Mouse (Mus musculus) olfactory bulb, adult 2 months (tissue): ENCODE measurements around the gene Gm45015. TPM values are rescaled to one million over a fixed set of nuclear protein-coding genes. Genes with fewer than 3 reads are reported as not detected.
A peak's percentile ranks its signal among the peaks of the same experiment; 100 is the strongest.

Source experiments
- H3K27ac ChIP-seq: fragments of 200-500 bp; 2 replicates; pipeline ENCODE4 v1.5.1; 2012; ENCODE audit warnings: low read depth, low read length; ENCODE audit not compliant: insufficient read depth
- H3K4me1 ChIP-seq: fragments of 200-500 bp; 2 replicates; pipeline ENCODE4 v1.6.1; 2012; ENCODE audit warnings: low read length; ENCODE audit not compliant: control insufficient read depth, insufficient read depth
- H3K4me3 ChIP-seq: fragments of 200-500 bp; 2 replicates; pipeline ENCODE4 v1.5.1; 2012; ENCODE audit warnings: mild to moderate bottlenecking, low read depth, low read length, moderate library complexity; ENCODE audit not compliant: insufficient read depth
- CTCF ChIP-seq: fragments of 200-500 bp; IDR thresholded peaks from 2 replicates; pipeline ENCODE4 v1.5.1; 2012; ENCODE audit warnings: low read depth, mild to moderate bottlenecking, low read length, moderate library complexity; ENCODE audit not compliant: insufficient read depth
- POLR2A ChIP-seq: fragments of 200-500 bp; IDR thresholded peaks from 2 replicates; pipeline ENCODE4 v1.6.1; 2012; ENCODE audit warnings: mild to moderate bottlenecking, low read depth, low read length, moderate library complexity; ENCODE audit not compliant: insufficient read depth
- WGBS: fragments of 180-500 bp; shearing (Covaris S2); methylation state at CpG from one replicate; pipeline ENCODE4 v1.1.7; 2018; 5-methylcytosine and 5-hydroxymethylcytosine counted together
- polyA plus RNA-seq: library from polyadenylated mRNA; stranded (reverse); fragments of >200 nt; gene quantifications from 2 replicates; pipeline ENCODE4 v1.2.4, GENCODE M21; 2012; ENCODE audit warnings: low replicate concordance; ENCODE audit not compliant: missing spikeins, insufficient read depth, insufficient read length

The Gm45015 gene
- polyA plus RNA-seq: not detected in 2 replicates

DNA sequence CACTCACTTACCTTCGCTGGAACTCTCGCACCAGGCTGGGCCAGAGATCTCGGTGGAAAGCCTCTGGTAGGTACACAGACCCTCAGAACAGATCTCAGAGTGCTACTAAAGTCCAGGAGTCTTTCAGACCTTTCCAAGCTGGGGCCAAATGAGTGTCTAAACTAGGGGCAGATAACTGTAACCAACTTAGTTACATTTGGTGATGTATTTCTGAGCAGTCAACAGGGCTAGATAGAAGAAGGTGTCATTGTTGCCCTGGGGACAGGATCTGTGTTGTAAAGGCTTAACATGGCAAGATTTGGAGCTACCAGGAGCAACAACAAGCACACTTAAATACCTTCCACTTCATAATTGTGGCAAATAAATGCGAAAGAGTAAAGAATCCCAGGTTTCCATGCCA lies at the start of gene Gm45015:
Gm45015 (minus strand) TSS at position 101 of the 400 bp plus-strand sequence.
- WGBS: 86% methylated on average over 4 of the region's 4 CpGs
- no peak for TF ChIP-seq CTCF
- TF ChIP-seq POLR2A: no peak
- H3K4me1 ChIP-seq: no peaks in the 10 kb centered on the region
- H3K4me3 ChIP-seq: no peak within 1 kb of the TSS
- no peak within 1 kb of the TSS for H3K27ac ChIP-seq

GRCm38 (mm10) chrX:73384924-73385323 lies 48.3 kb upstream of the Gm45015 start:
- Histone ChIP-seq H3K4me3 (no peak overlapping the region), H3K27ac (no peak overlapping the region), H3K4me1 (no peaks in the 10 kb centered on the region)
- no peak for TF ChIP-seq CTCF
- no peak for TF ChIP-seq POLR2A
- 29% methylated on average over 1 of the region's 1 CpGs for WGBS

GRCm38 (mm10) chrX:73384419-73384818 lies 47.8 kb upstream of the Gm45015 start:
- WGBS: 42% methylated on average over 6 of the region's 6 CpGs
- TF ChIP-seq POLR2A (no peak), CTCF (no peak)
- H3K4me3 ChIP-seq: no peak overlapping the region
- H3K4me1 ChIP-seq: no peaks in the 10 kb centered on the region
- no peak overlapping the region for H3K27ac ChIP-seq

DNA sequence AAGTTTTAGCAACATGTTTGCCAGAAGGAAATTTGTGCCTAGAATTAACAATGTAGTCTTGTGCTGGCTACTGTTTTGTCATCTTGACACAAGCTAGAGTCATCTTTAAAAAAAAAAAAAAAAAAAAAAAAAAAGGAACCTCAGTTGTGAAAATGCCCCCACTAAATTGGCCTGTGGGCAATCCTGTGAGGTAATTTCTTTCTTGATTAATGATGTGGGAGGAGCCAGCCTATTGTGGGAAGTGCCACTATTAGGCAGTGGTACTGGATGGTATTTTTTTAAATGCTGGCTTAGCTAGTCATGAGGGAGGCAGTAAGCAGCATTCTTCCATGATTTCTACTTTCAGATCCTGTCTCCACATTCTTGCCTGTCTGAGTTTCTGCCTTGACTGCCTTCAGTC lies 26.7 kb upstream of the Gm45015 start:
- Histone ChIP-seq H3K4me1 (no peaks in the 10 kb centered on the region), H3K4me3 (no peak overlapping the region), H3K27ac (no peak overlapping the region)
- TF ChIP-seq CTCF: no peak
- no peak for TF ChIP-seq POLR2A

- no peak for TF ChIP-seq POLR2A
- no peak for TF ChIP-seq CTCF
- peaks cover 5% of the 10 kb centered on the region; the same call in 1 of the 2 replicates for H3K4me1 ChIP-seq
- WGBS: 80% methylated on average over 1 of the region's 1 CpGs
- H3K27ac ChIP-seq: no peak overlapping the region
- no peak overlapping the region for H3K4me3 ChIP-seq
These were observed 20.1 kb upstream of the Gm45015 start for GRCm38 (mm10) chrX:73356719-73357118.

GRCm38 (mm10) chrX:73356163-73356562 lies 19.5 kb upstream of the Gm45015 start:
- H3K4me3 ChIP-seq: no peak overlapping the region
- WGBS: 85% methylated on average over 2 of the region's 2 CpGs
- H3K27ac ChIP-seq: no peak overlapping the region
- H3K4me1 ChIP-seq: peaks cover 5% of the 10 kb centered on the region; the same call in 1 of the 2 replicates
- TF ChIP-seq POLR2A: no peak
- no peak for TF ChIP-seq CTCF

- 30% methylated on average over 1 of the region's 1 CpGs for WGBS
- peaks cover 5% of the 10 kb centered on the region; the same call in 1 of the 2 replicates for H3K4me1 ChIP-seq
- TF ChIP-seq POLR2A (no peak), CTCF (no peak)
- no peak overlapping the region for H3K27ac ChIP-seq
- H3K4me3 ChIP-seq: no peak overlapping the region
These were observed 7.7 kb upstream of the Gm45015 start for GRCm38 (mm10) chrX:73344346-73344745.

- no peak overlapping the region for H3K4me3 ChIP-seq
- TF ChIP-seq CTCF: no peak
- no peak for TF ChIP-seq POLR2A
- 67% methylated on average over 1 of the region's 1 CpGs for WGBS
- H3K27ac ChIP-seq: no peak overlapping the region
- H3K4me1 ChIP-seq: peaks cover 5% of the 10 kb centered on the region; the same call in 1 of the 2 replicates
These were observed 7.2 kb upstream of the Gm45015 start for GRCm38 (mm10) chrX:73343802-73344201.

- WGBS: 14% methylated on average over 15 of the region's 15 CpGs
- Histone ChIP-seq H3K4me3 (peak overlapping the region; percentile 98), H3K27ac (no peak overlapping the region), H3K4me1 (peaks cover 5% of the 10 kb centered on the region; the same call in 1 of the 2 replicates)
- TF ChIP-seq POLR2A (no peak), CTCF (no peak)
These were observed 6.5 kb upstream of the Gm45015 start for GRCm38 (mm10) chrX:73342941-73343735.

DNA sequence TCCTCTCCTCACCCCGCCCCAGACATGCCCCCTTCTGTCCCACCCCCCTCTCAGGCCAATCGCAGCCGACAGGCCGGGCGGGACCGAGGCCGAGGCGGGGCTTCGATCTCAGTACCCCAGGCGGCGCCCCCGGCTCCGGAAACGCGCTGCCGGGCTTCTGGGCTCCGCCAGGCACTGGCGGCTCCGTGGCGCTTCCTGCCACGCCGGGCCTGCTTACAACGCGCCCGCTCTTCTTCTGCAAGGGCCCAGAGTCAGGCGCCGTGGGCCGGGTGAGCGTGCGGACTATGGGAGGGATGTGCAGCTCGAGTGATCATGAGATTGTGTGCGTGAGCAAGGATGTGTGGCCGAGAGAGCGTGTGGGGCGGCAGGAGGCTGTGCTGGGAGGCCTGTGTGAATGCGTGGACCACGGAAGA lies 5.8 kb upstream of the Gm45015 start, which contains the start of gene Zfp275:
Zfp275 (plus strand) TSS at position 139 of the 413 bp plus-strand sequence.
- Histone ChIP-seq H3K4me1 (peaks cover 5% of the 10 kb centered on the region; the same call in 1 of the 2 replicates), H3K4me3 (peak within 1 kb of the TSS; percentile 98), H3K27ac (no peak within 1 kb of the TSS)
- peak; percentile 71 for TF ChIP-seq POLR2A
- no peak for TF ChIP-seq CTCF
- WGBS: 21% methylated on average over 37 of the region's 37 CpGs
